Mouse (Mus musculus) C2C12 (cell line): Measurements from ENCODE around the gene Mtmr4.

Source experiments
- CEBPB ChIP-seq: IDR thresholded peaks from one replicate; pipeline ENCODE4 v1.6.1; 2011; ENCODE audit warnings: low read depth, mild to moderate bottlenecking, control low read depth, moderate library complexity
- CTCF ChIP-seq: IDR thresholded peaks from one replicate; pipeline ENCODE4 v1.5.1; 2011; ENCODE audit not compliant: control insufficient read depth, insufficient read depth, insufficient read length
- FOSL1 ChIP-seq: IDR thresholded peaks from one replicate; pipeline ENCODE4 v1.8.0; 2011; ENCODE audit warnings: mild to moderate bottlenecking, low read length; ENCODE audit not compliant: poor library complexity, insufficient read depth, severe bottlenecking
- MAX ChIP-seq: IDR thresholded peaks from one replicate; pipeline ENCODE4 v1.6.1; 2011; ENCODE audit warnings: mild to moderate bottlenecking, control low read depth
- MYOD1 ChIP-seq: IDR thresholded peaks from one replicate; pipeline ENCODE4 v1.6.1; 2011; ENCODE audit warnings: low read depth; ENCODE audit not compliant: control insufficient read depth, insufficient read length
- MYOG ChIP-seq: IDR thresholded peaks from one replicate; pipeline ENCODE4 v1.6.1; 2011; ENCODE audit not compliant: control insufficient read depth, insufficient read length; ENCODE audit errors: extremely low read depth
- USF1 ChIP-seq: IDR thresholded peaks from one replicate; pipeline ENCODE4 v1.6.1; 2011; ENCODE audit warnings: low read depth, mild to moderate bottlenecking, control low read depth, moderate library complexity

GRCm38 (mm10) chr11:87555106-87555703, 36.8 kb upstream of the Mtmr4 start:
- TF ChIP-seq MAX (no peak), CTCF (no peak), MYOD1 (no peak), USF1 (no peak), CEBPB (no peak), MYOG (no peak), FOSL1 (no peak)
